Mouse (Mus musculus): ENCODE data around the gene Hoxa7.
A peak's percentile ranks its signal among the peaks of the same experiment; 100 is the strongest.

Gene Hoxa7

GRCm38 (mm10) chr6:52253511-52254500 is 32.2 kb upstream of the Hoxa7 start:
- no peak for DNase-seq (ENCODE audit: low read depth, low spot score)

- DNase-seq (ENCODE audit: low read depth, low spot score) = no peak
These were observed 31.2 kb upstream of the Hoxa7 start for GRCm38 (mm10) chr6:52252775-52253376.

GRCm38 (mm10) chr6:52252016-52252774 is 30.5 kb upstream of the Hoxa7 start:
- no peak for DNase-seq (ENCODE audit: low read depth, low spot score)

GRCm38 (mm10) chr6:52251177-52251879 is 29.7 kb upstream of the Hoxa7 start:
- no peak for DNase-seq (ENCODE audit: low read depth, low spot score)

- DNase-seq (ENCODE audit: low read depth, low spot score) = no peak
These were observed 28.2 kb upstream of the Hoxa7 start for GRCm38 (mm10) chr6:52249826-52250225.

- no peak for DNase-seq (ENCODE audit: low read depth, low spot score)
These were observed 27.7 kb upstream of the Hoxa7 start for GRCm38 (mm10) chr6:52249415-52249738.

- no peak for DNase-seq (ENCODE audit: low read depth, low spot score)
These were observed 27.2 kb upstream of the Hoxa7 start for GRCm38 (mm10) chr6:52248638-52249414.

GRCm38 (mm10) chr6:52247766-52248637 is 26.3 kb upstream of the Hoxa7 start:
- DNase-seq (ENCODE audit: low read depth, low spot score) = no peak

- DNase-seq (ENCODE audit: low read depth, low spot score) = no peak
These were observed 25.3 kb upstream of the Hoxa7 start for GRCm38 (mm10) chr6:52246916-52247315.

- no peak for DNase-seq (ENCODE audit: low read depth, low spot score)
These were observed 24.7 kb upstream of the Hoxa7 start for GRCm38 (mm10) chr6:52246403-52246803.

GRCm38 (mm10) chr6:52245757-52246142 is 24.1 kb upstream of the Hoxa7 start, which contains the start of gene Hoxa11:
Gene Hoxa11, minus strand, starts transcription at chr6:52245810.
- no peak for DNase-seq (ENCODE audit: low read depth, low spot score)

- DNase-seq (ENCODE audit: low read depth, low spot score) = no peak
These were observed 23.5 kb upstream of the Hoxa7 start for GRCm38 (mm10) chr6:52245040-52245756.

GRCm38 (mm10) chr6:52244471-52245039 is 22.9 kb upstream of the Hoxa7 start:
- DNase-seq (ENCODE audit: low read depth, low spot score) = no peak

- no peak for DNase-seq (ENCODE audit: low read depth, low spot score)
These were observed 22.0 kb upstream of the Hoxa7 start for GRCm38 (mm10) chr6:52243681-52244121.

- no peak for DNase-seq (ENCODE audit: low read depth, low spot score)
These were observed 21.2 kb upstream of the Hoxa7 start for GRCm38 (mm10) chr6:52242801-52243332.

- no peak for DNase-seq (ENCODE audit: low read depth, low spot score)
These were observed 19.5 kb upstream of the Hoxa7 start for GRCm38 (mm10) chr6:52241001-52241621.

- DNase-seq (ENCODE audit: low read depth, low spot score) = peak; percentile 74
These were observed 18.8 kb upstream of the Hoxa7 start, which contains the start of gene Hoxa10 for GRCm38 (mm10) chr6:52240389-52241000. Gene Hoxa10, minus strand, starts transcription at chr6:52240854.
